Mouse (Mus musculus) stomach, postnatal 0 days (tissue): ENCODE measurements at regions not wholly inside any gene's neighbourhood (a gene's known extent, or its start where the extent isn't known, plus 50 kb on each side); places are given as distances from the start of the nearest gene placed in this dataset.

ENCODE experiments used
- CTCF ChIP-seq: IDR thresholded peaks from 2 replicates; pipeline ENCODE4 v1.5.1; 2016; ENCODE audit warnings: antibody characterized with exemption, low read depth, mild to moderate bottlenecking, moderate library complexity
- EP300 ChIP-seq: optimal IDR thresholded peaks from 2 replicates; pipeline ENCODE3; 2016; ENCODE audit warnings: antibody characterized with exemption

- TF ChIP-seq CTCF (no peak), EP300 (no peak)
These were observed 159.7 kb downstream of the Akr1d1 start for GRCm38 (mm10) chr6:37689696-37690095.
